Mouse (Mus musculus) hindbrain, embryonic 13.5 days (tissue): ENCODE data around the gene Eif4g3. TPM values are rescaled to one million over a fixed set of nuclear protein-coding genes. Genes with fewer than 3 reads are reported as not detected.

Experiments used
- ATAC-seq: fragments of 200-750 bp; cut with Nextera tagmentation; 2 replicates; pipeline ENCODE4 v1.8.0; 2017; ENCODE audit warnings: moderate TSS enrichment; ENCODE audit not compliant: low FRiP score
- H3K27ac ChIP-seq: fragments of 300-500 bp; sonication (generic); 2 replicates; pipeline ENCODE4 v1.5.1; 2015; ENCODE audit warnings: inconsistent platforms, mild to moderate bottlenecking, moderate library complexity
- H3K27me3 ChIP-seq: fragments of 300-500 bp; sonication (generic); 2 replicates; pipeline ENCODE4 v1.6.1; 2015; ENCODE audit warnings: mild to moderate bottlenecking, inconsistent platforms
- H3K36me3 ChIP-seq: fragments of 300-500 bp; sonication (generic); 2 replicates; pipeline ENCODE4 v1.6.1; 2015; ENCODE audit warnings: mild to moderate bottlenecking, inconsistent platforms
- H3K4me1 ChIP-seq: fragments of 300-500 bp; sonication (generic); replicated peaks from 2 replicates; pipeline ENCODE4 v1.6.1; 2015; ENCODE audit warnings: inconsistent platforms
- H3K4me2 ChIP-seq: fragments of 300-500 bp; sonication (generic); 2 replicates; pipeline ENCODE4 v1.6.1; 2015; ENCODE audit warnings: inconsistent platforms, mild to moderate bottlenecking, moderate library complexity
- H3K4me3 ChIP-seq: fragments of 300-500 bp; sonication (generic); 2 replicates; pipeline ENCODE4 v1.5.1; 2015; ENCODE audit warnings: mild to moderate bottlenecking, inconsistent platforms
- H3K9ac ChIP-seq: fragments of 300-500 bp; sonication (generic); 2 replicates; pipeline ENCODE4 v1.6.1; 2015; ENCODE audit warnings: mild to moderate bottlenecking, inconsistent platforms
- H3K9me3 ChIP-seq: fragments of 300-500 bp; sonication (generic); 2 replicates; pipeline ENCODE4 v1.6.1; 2016; ENCODE audit warnings: inconsistent platforms
- WGBS: fragments of 180-500 bp; shearing (Covaris S2); methylation state at CpG from one replicate; pipeline ENCODE4 v1.1.7; 2015; 5-methylcytosine and 5-hydroxymethylcytosine counted together
- polyA plus RNA-seq: library from polyadenylated mRNA; unstranded; fragments of >200 nt; fragmentation: Nextera tagmentation; extraction: Ambion mirVana; gene quantifications from 2 replicates; pipeline ENCODE4 v1.2.1, GENCODE M21; 2015

The Eif4g3 gene
- polyA plus RNA-seq, 1 experiment from 2014 or later: 48.7 TPM

GRCm38 (mm10) chr4:138101795-138102194, 109.0 kb downstream of the Eif4g3 start:
- Histone ChIP-seq H3K4me3 (no peak overlapping the region), H3K9ac (no peak overlapping the region), H3K4me1 (no peaks in the 10 kb centered on the region; the same call in 1 of the 2 replicates), H3K36me3 (peaks cover 79% of the 10 kb centered on the region), H3K9me3 (no peaks in the 10 kb centered on the region), H3K4me2 (no peak overlapping the region), H3K27ac (no peak overlapping the region), H3K27me3 (no peaks in the 10 kb centered on the region)
- no peak for ATAC-seq
- 93% methylated on average over 10 of the region's 10 CpGs for WGBS

- no peak overlapping the region for H3K27ac ChIP-seq
- H3K4me1 ChIP-seq: no peaks in the 10 kb centered on the region; the same call in 1 of the 2 replicates
- WGBS: 90% methylated on average over 3 of the region's 3 CpGs
- no peak overlapping the region for H3K4me2 ChIP-seq
- H3K36me3 ChIP-seq: peaks cover 78% of the 10 kb centered on the region
- no peaks in the 10 kb centered on the region for H3K27me3 ChIP-seq
- no peaks in the 10 kb centered on the region for H3K9me3 ChIP-seq
- no peak overlapping the region for H3K4me3 ChIP-seq
- no peak overlapping the region for H3K9ac ChIP-seq
- no peak for ATAC-seq
Observed at GRCm38 (mm10) chr4:138102413-138102812, 109.6 kb downstream of the Eif4g3 start.

DNA sequence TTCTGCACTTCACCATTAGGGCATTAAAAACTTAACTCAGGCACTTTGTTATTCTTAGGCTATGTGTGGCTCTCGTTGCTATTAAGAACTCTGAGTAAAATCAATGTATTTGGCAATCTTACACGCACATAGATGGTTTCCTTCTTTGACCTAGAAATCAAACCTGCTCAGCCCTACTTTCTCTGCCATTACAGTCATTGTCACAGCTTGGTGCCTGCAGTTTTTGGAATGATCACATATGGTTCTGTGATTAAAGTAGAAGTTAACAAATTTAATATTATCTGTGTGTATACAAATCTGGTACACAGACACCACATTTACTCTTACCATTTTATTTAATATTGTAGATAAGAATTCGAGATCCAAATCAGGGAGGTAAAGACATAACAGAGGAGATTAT, 112.1 kb downstream of the Eif4g3 start:
- no peaks in the 10 kb centered on the region for H3K9me3 ChIP-seq
- no peak overlapping the region for H3K4me2 ChIP-seq
- H3K36me3 ChIP-seq: peaks cover 84% of the 10 kb centered on the region
- no peak overlapping the region for H3K9ac ChIP-seq
- WGBS: 91% methylated on average over 3 of the region's 3 CpGs
- ATAC-seq: no peak
- H3K27ac ChIP-seq: no peak overlapping the region
- H3K4me1 ChIP-seq: peaks cover 3% of the 10 kb centered on the region; the same call in 1 of the 2 replicates
- H3K4me3 ChIP-seq: no peak overlapping the region
- H3K27me3 ChIP-seq: no peaks in the 10 kb centered on the region

DNA sequence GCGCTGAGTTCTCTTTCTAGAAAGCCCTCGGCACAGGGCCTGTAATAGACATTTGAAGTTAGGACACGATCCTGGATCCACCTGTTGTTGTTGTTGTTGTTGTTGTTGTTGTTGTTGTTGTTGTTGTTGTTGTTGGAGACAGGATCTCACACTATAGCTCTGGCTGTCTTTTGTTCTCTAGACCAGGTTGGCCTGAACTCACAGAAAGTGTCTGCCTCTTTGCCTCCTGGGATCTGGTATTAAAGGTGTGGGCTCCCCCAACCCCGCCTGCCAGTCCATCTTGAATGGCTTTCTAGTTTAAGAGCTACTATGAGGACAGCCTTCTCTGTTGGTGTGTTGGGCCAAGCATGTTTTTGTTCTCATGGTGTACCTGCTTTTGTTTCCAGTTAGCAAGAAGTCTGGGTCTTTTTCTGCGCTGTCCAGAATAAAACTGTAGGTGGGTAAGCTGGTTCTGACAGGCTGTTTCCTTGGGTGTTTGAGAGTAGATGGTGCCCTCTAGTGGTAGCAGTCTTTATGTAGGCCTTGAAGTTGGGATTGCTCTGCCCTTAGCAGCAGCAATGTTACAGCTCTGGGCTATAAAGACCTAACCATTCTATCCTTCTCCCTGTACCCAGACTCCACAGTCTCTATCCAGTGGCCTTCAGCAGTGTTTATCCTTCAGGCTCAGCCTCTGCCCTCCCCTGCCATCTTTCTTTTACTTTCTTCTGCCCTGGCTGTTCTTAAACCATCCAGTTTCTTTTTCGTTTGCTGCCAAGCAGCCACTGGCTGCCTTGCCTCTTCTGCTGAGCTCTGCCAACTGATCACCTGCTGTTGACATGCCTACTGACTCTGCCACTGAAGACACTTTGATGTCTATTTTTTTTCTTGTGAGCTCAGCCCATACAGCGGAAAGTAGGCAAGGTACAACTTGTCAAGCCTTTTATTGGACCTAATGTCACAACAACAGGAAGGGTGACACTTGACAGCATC, 114.9 kb downstream of the Eif4g3 start:
- Histone ChIP-seq H3K9me3 (no peaks in the 10 kb centered on the region), H3K4me3 (no peak overlapping the region), H3K27me3 (no peaks in the 10 kb centered on the region), H3K9ac (no peak overlapping the region), H3K4me1 (peaks cover 3% of the 10 kb centered on the region; the same call in 1 of the 2 replicates), H3K4me2 (no peak overlapping the region), H3K36me3 (peaks cover 76% of the 10 kb centered on the region), H3K27ac (no peak overlapping the region)
- 90% methylated on average over 7 of the region's 7 CpGs for WGBS
- ATAC-seq: 0 out of 2 replicates have a peak, but pooled peaks have one; percentile 52

DNA sequence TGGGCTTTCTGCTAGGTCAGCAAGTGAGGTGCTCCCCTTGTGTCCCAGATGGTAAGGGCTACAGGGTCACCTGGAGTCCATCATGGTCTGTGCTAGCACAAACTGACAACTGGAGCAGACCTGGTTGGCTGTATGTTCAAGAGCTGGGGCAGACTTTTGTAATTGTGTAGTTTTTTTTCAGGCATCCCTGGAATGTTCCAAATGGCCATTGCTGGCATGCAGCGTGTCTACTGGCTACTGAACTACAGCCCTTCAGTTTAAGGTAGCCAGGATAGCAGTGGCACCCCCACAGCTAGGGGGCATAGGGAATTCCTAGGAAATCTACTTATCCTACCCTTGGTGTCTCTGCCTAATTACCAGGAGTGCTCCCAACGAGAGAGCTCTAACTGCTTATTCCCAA, 115.7 kb downstream of the Eif4g3 start:
- WGBS: 80% methylated on average over 2 of the region's 2 CpGs
- ATAC-seq: no peak
- H3K36me3 ChIP-seq: peaks cover 70% of the 10 kb centered on the region

DNA sequence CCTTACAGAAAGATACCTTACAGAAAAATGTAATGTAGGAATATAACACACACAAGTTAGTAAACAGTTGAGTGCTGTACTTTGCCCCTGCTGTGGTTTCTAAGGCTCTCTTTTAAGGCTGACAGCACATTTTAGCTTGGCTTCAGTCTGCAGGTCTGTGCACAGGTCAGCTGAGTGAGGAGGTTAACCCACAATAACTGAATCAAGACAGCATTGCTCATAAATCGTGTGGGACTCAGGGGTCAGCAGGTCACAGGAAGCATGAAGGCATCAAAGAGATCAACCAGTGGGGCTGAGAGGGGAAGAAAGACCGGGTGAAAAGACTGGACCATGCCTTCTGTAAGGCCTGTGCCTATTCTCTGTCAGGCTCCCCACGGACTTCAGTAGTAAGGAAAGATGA, 116.5 kb downstream of the Eif4g3 start:
- Histone ChIP-seq H3K9me3 (no peaks in the 10 kb centered on the region), H3K36me3 (peaks cover 62% of the 10 kb centered on the region), H3K4me3 (no peak overlapping the region), H3K27ac (no peak overlapping the region), H3K27me3 (no peaks in the 10 kb centered on the region), H3K9ac (no peak overlapping the region), H3K4me1 (peaks cover 3% of the 10 kb centered on the region; the same call in 1 of the 2 replicates), H3K4me2 (no peak overlapping the region)
- WGBS: 28% methylated on average over 3 of the region's 3 CpGs
- no peak for ATAC-seq

More for the DNA sequence above, 115.7 kb downstream of the Eif4g3 start:
- Histone ChIP-seq H3K9ac (no peak overlapping the region), H3K27me3 (no peaks in the 10 kb centered on the region), H3K4me3 (no peak overlapping the region), H3K27ac (no peak overlapping the region), H3K4me1 (peaks cover 3% of the 10 kb centered on the region; the same call in 1 of the 2 replicates), H3K9me3 (no peaks in the 10 kb centered on the region), H3K4me2 (no peak overlapping the region)

- Histone ChIP-seq H3K9ac (no peak overlapping the region), H3K9me3 (no peaks in the 10 kb centered on the region), H3K27me3 (no peaks in the 10 kb centered on the region), H3K36me3 (peaks cover 46% of the 10 kb centered on the region), H3K4me1 (peaks cover 3% of the 10 kb centered on the region; the same call in 1 of the 2 replicates), H3K4me3 (no peak overlapping the region), H3K4me2 (no peak overlapping the region), H3K27ac (peak overlapping the region; percentile 35; the same call in 1 of the 2 replicates)
- ATAC-seq: no peak
- WGBS: 77% methylated on average over 5 of the region's 5 CpGs
Observed at GRCm38 (mm10) chr4:138111858-138112257, 119.0 kb downstream of the Eif4g3 start.

- Histone ChIP-seq H3K4me1 (peaks cover 11% of the 10 kb centered on the region), H3K9ac (no peak overlapping the region), H3K4me3 (no peak overlapping the region), H3K27ac (0 out of 2 replicates have a peak overlapping the region, but pooled peaks have one; percentile 27), H3K4me2 (no peak overlapping the region), H3K27me3 (no peaks in the 10 kb centered on the region), H3K36me3 (peaks cover 34% of the 10 kb centered on the region), H3K9me3 (no peaks in the 10 kb centered on the region)
- 0 out of 2 replicates have a peak, but pooled peaks have one; percentile 28 for ATAC-seq
- WGBS: 49% methylated on average over 10 of the region's 10 CpGs
Observed at GRCm38 (mm10) chr4:138119740-138120139, 126.9 kb downstream of the Eif4g3 start.

DNA sequence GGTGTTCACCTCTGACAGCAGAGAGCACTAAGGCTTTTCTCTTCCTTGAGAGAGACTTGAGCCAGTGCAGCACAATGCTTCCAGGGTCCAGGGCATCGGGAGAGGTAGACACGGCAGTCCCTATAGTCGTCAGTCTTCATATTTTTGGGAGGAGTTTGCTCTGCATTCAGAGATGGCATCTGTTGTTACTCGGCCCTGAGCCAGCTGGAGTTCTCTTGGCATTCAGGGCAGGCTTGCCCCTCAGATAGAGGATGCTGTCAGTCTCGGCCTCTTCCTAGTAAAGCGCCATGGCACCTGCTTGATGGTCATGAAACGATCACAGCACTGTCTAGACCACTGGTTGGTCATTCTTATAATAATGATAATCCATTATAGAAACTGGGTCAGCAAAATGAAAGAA, 131.2 kb downstream of the Eif4g3 start:
- peaks cover 11% of the 10 kb centered on the region for H3K4me1 ChIP-seq
- WGBS: 81% methylated on average over 7 of the region's 7 CpGs
- H3K27ac ChIP-seq: 0 out of 2 replicates have a peak overlapping the region, but pooled peaks have one; percentile 8
- no peak overlapping the region for H3K4me3 ChIP-seq
- H3K9ac ChIP-seq: no peak overlapping the region
- H3K4me2 ChIP-seq: no peak overlapping the region
- peaks cover 46% of the 10 kb centered on the region for H3K36me3 ChIP-seq
- no peak for ATAC-seq
- no peaks in the 10 kb centered on the region for H3K9me3 ChIP-seq
- no peaks in the 10 kb centered on the region for H3K27me3 ChIP-seq

DNA sequence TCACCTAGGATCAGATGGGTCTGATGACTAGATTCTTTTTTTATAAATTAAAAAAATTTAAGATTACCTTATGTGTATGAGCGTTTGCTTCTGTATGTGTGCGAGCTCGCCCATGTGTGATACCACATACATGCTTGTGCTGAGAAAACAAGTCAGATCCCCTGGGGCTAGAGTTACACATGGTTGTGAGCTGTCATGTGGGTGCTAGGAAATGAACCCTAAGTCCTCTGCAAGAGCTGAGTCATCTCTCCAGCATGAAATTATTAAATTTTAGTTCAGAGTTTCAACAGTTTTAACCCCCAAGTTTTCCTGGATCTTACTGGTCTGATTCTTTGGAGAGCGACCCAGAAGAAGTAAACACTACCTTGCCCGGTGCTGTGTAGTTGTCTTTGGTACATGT, 134.5 kb downstream of the Eif4g3 start:
- no peaks in the 10 kb centered on the region for H3K27me3 ChIP-seq
- no peak overlapping the region for H3K9ac ChIP-seq
- 96% methylated on average over 5 of the region's 5 CpGs for WGBS
- no peak overlapping the region for H3K27ac ChIP-seq
- no peak overlapping the region for H3K4me2 ChIP-seq
- H3K36me3 ChIP-seq: peaks cover 40% of the 10 kb centered on the region
- ATAC-seq: no peak
- H3K9me3 ChIP-seq: no peaks in the 10 kb centered on the region
- no peak overlapping the region for H3K4me3 ChIP-seq
- H3K4me1 ChIP-seq: peaks cover 36% of the 10 kb centered on the region

GRCm38 (mm10) chr4:138127781-138128180, 135.0 kb downstream of the Eif4g3 start:
- Histone ChIP-seq H3K27me3 (no peaks in the 10 kb centered on the region), H3K4me3 (no peak overlapping the region), H3K9me3 (no peaks in the 10 kb centered on the region), H3K9ac (no peak overlapping the region), H3K4me2 (no peak overlapping the region), H3K36me3 (peaks cover 44% of the 10 kb centered on the region), H3K4me1 (peaks cover 39% of the 10 kb centered on the region), H3K27ac (no peak overlapping the region)
- 91% methylated on average over 7 of the region's 7 CpGs for WGBS
- ATAC-seq: no peak

GRCm38 (mm10) chr4:138130149-138130548, 137.3 kb downstream of the Eif4g3 start:
- H3K9me3 ChIP-seq: no peaks in the 10 kb centered on the region
- H3K9ac ChIP-seq: no peak overlapping the region
- peak overlapping the region; percentile 52 for H3K27ac ChIP-seq
- peaks cover 45% of the 10 kb centered on the region for H3K36me3 ChIP-seq
- no peak overlapping the region for H3K4me2 ChIP-seq
- H3K4me3 ChIP-seq: no peak overlapping the region
- no peaks in the 10 kb centered on the region for H3K27me3 ChIP-seq
- no peak for ATAC-seq
- peaks cover 28% of the 10 kb centered on the region for H3K4me1 ChIP-seq
- 82% methylated on average over 2 of the region's 2 CpGs for WGBS
